Mouse (Mus musculus) cerebellum, adult 2 months (tissue): ENCODE results near the gene Fgfr2. TPM values are rescaled to one million over a fixed set of nuclear protein-coding genes. Genes with fewer than 3 reads are reported as not detected.
A peak's percentile ranks its signal among the peaks of the same experiment; 100 is the strongest.

Experiments used
- DNase-seq, 2 experiments: peaks; one replicate each; pipeline ENCODE4 v3.0.0; 2021
- H3K27ac ChIP-seq: fragments of 200-500 bp; 2 replicates; pipeline ENCODE4 v1.5.1; 2012; ENCODE audit warnings: low read length, control low read depth, inconsistent platforms; ENCODE audit not compliant: insufficient read depth
- H3K27me3 ChIP-seq: fragments of 200-500 bp; 2 replicates; pipeline ENCODE4 v1.6.1; 2012; ENCODE audit warnings: inconsistent platforms, mild to moderate bottlenecking, low read length, moderate library complexity; ENCODE audit not compliant: control insufficient read depth, insufficient read depth
- H3K4me1 ChIP-seq: fragments of 200-500 bp; 2 replicates; pipeline ENCODE4 v1.6.1; 2011; ENCODE audit warnings: low read length; ENCODE audit not compliant: control insufficient read depth, insufficient read depth
- H3K4me3 ChIP-seq: fragments of 200-500 bp; replicated peaks from 2 replicates; pipeline ENCODE3; 2011; ENCODE audit warnings: mild to moderate bottlenecking, low read depth, low read length, control low read depth; ENCODE audit not compliant: insufficient read depth
- CTCF ChIP-seq: fragments of 200-500 bp; IDR thresholded peaks from 2 replicates; pipeline ENCODE4 v1.5.1; 2011; ENCODE audit warnings: low read depth, mild to moderate bottlenecking, control low read depth, low read length, moderate library complexity, borderline replicate concordance; ENCODE audit not compliant: insufficient read depth
- POLR2A ChIP-seq: fragments of 200-500 bp; IDR thresholded peaks from 2 replicates; pipeline ENCODE4 v1.6.1; 2011; ENCODE audit warnings: low read length, control low read depth, borderline replicate concordance; ENCODE audit not compliant: insufficient read depth
- WGBS: fragments of 180-500 bp; shearing (Covaris S2); methylation state at CpG from one replicate; pipeline ENCODE4 v1.1.7; 2018; 5-methylcytosine and 5-hydroxymethylcytosine counted together
- polyA plus RNA-seq: library from polyadenylated mRNA; depleted of rRNA; stranded (reverse); fragments of >200 nt; gene quantifications from 2 replicates; pipeline ENCODE4 v1.2.3, GENCODE M21; 2012

Gene Fgfr2
- polyA plus RNA-seq, 1 experiment = 95.3 TPM

GRCm38 (mm10) chr7:132734222-132734621 lies 388.9 kb downstream of the Fgfr2 start:
- Histone ChIP-seq H3K27me3 (no peaks in the 10 kb centered on the region), H3K4me3 (no peak overlapping the region), H3K4me1 (peaks cover 89% of the 10 kb centered on the region), H3K27ac (no peak overlapping the region; the same call in none of the 2 replicates)
- 88% methylated on average over 9 of the region's 9 CpGs for WGBS
- TF ChIP-seq POLR2A = no peak
- no peak for DNase-seq

GRCm38 (mm10) chr7:132733521-132733920 lies 389.6 kb downstream of the Fgfr2 start:
- Histone ChIP-seq H3K27me3 (no peaks in the 10 kb centered on the region), H3K4me1 (peaks cover 89% of the 10 kb centered on the region), H3K27ac (peak overlapping the region; percentile 29), H3K4me3 (no peak overlapping the region)
- peak; percentile 52 to 63 for DNase-seq
- no peak for TF ChIP-seq POLR2A
- TF ChIP-seq CTCF = no peak
- whole genome bisulfite sequencing = 28% methylated on average over 6 of the region's 6 CpGs

GRCm38 (mm10) chr7:132732136-132732789 lies 390.9 kb downstream of the Fgfr2 start:
- DNase-seq = no peak
- 27% methylated on average over 6 of the region's 6 CpGs for WGBS
- H3K27ac ChIP-seq = peak overlapping the region; percentile 57
- H3K27me3 ChIP-seq = no peaks in the 10 kb centered on the region
- no peak overlapping the region for H3K4me3 ChIP-seq
- no peak for TF ChIP-seq POLR2A
- TF ChIP-seq CTCF = no peak
- peaks cover 80% of the 10 kb centered on the region for H3K4me1 ChIP-seq

- no peaks in the 10 kb centered on the region for H3K27me3 ChIP-seq
- WGBS = 55% methylated on average over 6 of the region's 6 CpGs
- no peak for TF ChIP-seq POLR2A
- TF ChIP-seq CTCF = no peak
- peaks cover 81% of the 10 kb centered on the region for H3K4me1 ChIP-seq
- peak overlapping the region; percentile 57 for H3K27ac ChIP-seq
- DNase-seq = no peak
- H3K4me3 ChIP-seq = no peak overlapping the region
These were observed 391.6 kb downstream of the Fgfr2 start for GRCm38 (mm10) chr7:132731558-132731957.

GRCm38 (mm10) chr7:132730510-132730909 lies 392.6 kb downstream of the Fgfr2 start:
- H3K27ac ChIP-seq = peak overlapping the region; percentile 22; the same call in 1 of the 2 replicates

GRCm38 (mm10) chr7:132729093-132729831 lies 393.9 kb downstream of the Fgfr2 start:
- TF ChIP-seq CTCF (no peak), POLR2A (no peak)
- Histone ChIP-seq H3K27ac (no peak overlapping the region), H3K4me1 (peaks cover 75% of the 10 kb centered on the region), H3K4me3 (no peak overlapping the region), H3K27me3 (no peaks in the 10 kb centered on the region)
- 68% methylated on average over 4 of the region's 4 CpGs for WGBS
- no peak for DNase-seq

More at GRCm38 (mm10) chr7:132730510-132730909, 392.6 kb downstream of the Fgfr2 start:
- TF ChIP-seq POLR2A (no peak), CTCF (no peak)
- 31% methylated on average over 7 of the region's 7 CpGs for WGBS
- DNase-seq = no peak
- Histone ChIP-seq H3K4me3 (no peak overlapping the region), H3K4me1 (peaks cover 77% of the 10 kb centered on the region), H3K27me3 (no peaks in the 10 kb centered on the region)

GRCm38 (mm10) chr7:132726106-132726861 lies 396.9 kb downstream of the Fgfr2 start:
- WGBS = 51% methylated on average over 13 of the region's 13 CpGs
- Histone ChIP-seq H3K4me1 (peaks cover 67% of the 10 kb centered on the region), H3K27ac (peak overlapping the region; percentile 53; the same call in 1 of the 2 replicates)

More at GRCm38 (mm10) chr7:132726106-132726861, 396.9 kb downstream of the Fgfr2 start:
- DNase-seq = no peak
- H3K27me3 ChIP-seq = no peaks in the 10 kb centered on the region
- no peak overlapping the region for H3K4me3 ChIP-seq
- TF ChIP-seq POLR2A = no peak
